Mouse (Mus musculus) heart, embryonic 15.5 days (tissue): ENCODE data around the gene Sesn3. TPM values are rescaled to one million over a fixed set of nuclear protein-coding genes. Genes with fewer than 3 reads are reported as not detected.
A peak's percentile ranks its signal among the peaks of the same experiment; 100 is the strongest.

Experiments
- ATAC-seq: fragments of 200-750 bp; cut with Nextera tagmentation; replicated peaks from 2 replicates; pipeline ENCODE4 v1.8.0; 2017; ENCODE audit warnings: low read depth, moderate TSS enrichment; ENCODE audit not compliant: insufficient number of reproducible peaks, insufficient read depth, low FRiP score
- H3K27ac ChIP-seq: fragments of 300-500 bp; sonication (generic); 2 replicates; pipeline ENCODE4 v1.5.1; 2015; ENCODE audit warnings: mild to moderate bottlenecking, inconsistent platforms
- H3K27me3 ChIP-seq: fragments of 300-500 bp; sonication (generic); 2 replicates; pipeline ENCODE4 v1.6.1; 2015; ENCODE audit warnings: inconsistent platforms
- H3K36me3 ChIP-seq: fragments of 300-500 bp; sonication (generic); 2 replicates; pipeline ENCODE4 v1.6.1; 2015; ENCODE audit warnings: mild to moderate bottlenecking, inconsistent platforms
- H3K4me1 ChIP-seq: fragments of 300-500 bp; sonication (generic); replicated peaks from 2 replicates; pipeline ENCODE4 v1.6.1; 2015; ENCODE audit warnings: inconsistent platforms
- H3K4me2 ChIP-seq: fragments of 300-500 bp; sonication (generic); 2 replicates; pipeline ENCODE4 v1.6.1; 2015; ENCODE audit warnings: inconsistent platforms, mild to moderate bottlenecking, moderate library complexity
- H3K4me3 ChIP-seq: fragments of 300-500 bp; sonication (generic); 2 replicates; pipeline ENCODE4 v1.5.1; 2015; ENCODE audit warnings: mild to moderate bottlenecking, inconsistent platforms
- H3K9ac ChIP-seq: fragments of 300-500 bp; sonication (generic); 2 replicates; pipeline ENCODE4 v1.6.1; 2015; ENCODE audit warnings: mild to moderate bottlenecking, inconsistent platforms
- H3K9me3 ChIP-seq: fragments of 300-500 bp; sonication (generic); replicated peaks from 2 replicates; pipeline ENCODE4 v1.6.1; 2016; ENCODE audit warnings: inconsistent platforms
- WGBS: fragments of 180-500 bp; shearing (Covaris S2); methylation state at CpG from one replicate; pipeline ENCODE4 v1.1.7; 2015; ENCODE audit warnings: mixed read lengths; 5-methylcytosine and 5-hydroxymethylcytosine counted together
- polyA plus RNA-seq: library from polyadenylated mRNA; unstranded; fragments of >200 nt; fragmentation: Nextera tagmentation; extraction: Ambion mirVana; gene quantifications from 2 replicates; pipeline ENCODE4 v1.2.1, GENCODE M21; 2015

The Sesn3 gene
- polyA plus RNA-seq, 1 experiment from 2014 or later, result 10.6 TPM

DNA sequence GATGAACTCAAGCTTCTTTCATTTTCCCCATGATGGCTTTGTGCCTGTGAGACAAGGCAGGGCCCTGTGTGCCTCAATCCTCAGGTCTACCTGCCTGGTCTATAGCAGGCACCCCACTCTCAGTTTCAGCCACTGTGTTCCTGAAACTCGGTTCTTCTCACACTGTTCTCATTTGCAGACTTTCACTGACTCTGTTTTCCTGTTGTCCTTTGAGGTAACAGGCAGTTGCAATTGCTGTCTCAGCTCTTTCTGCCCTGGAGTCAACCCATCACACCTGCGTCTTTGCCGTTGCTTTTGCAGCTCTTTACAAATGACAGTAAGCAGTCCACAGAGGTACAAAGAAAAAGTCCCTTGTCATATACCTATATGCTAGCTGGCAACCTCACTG lies 26.7 kb upstream of the Sesn3 start:
- no peak for ATAC-seq
- no peaks in the 10 kb centered on the region for H3K9me3 ChIP-seq
- no peak overlapping the region for H3K4me2 ChIP-seq

DNA sequence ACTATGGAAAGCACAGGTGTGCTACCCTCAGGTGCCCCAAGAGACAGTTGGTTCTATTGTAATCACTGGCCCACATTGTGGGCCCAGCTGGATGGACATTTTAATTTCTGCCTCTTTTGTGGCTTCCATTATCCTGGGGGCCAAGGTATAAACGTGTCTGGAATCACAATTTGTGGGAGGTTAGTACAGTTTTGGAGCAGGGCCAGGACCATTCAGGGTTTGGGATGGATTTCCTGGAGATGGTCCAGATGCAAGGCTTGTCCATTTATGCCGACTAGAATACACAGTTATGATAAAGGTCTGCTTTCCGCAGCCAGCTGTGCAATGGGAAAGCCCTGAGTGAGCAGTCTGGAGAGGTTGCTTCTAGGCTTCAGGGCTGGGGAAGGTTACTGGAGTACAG lies 13.7 kb upstream of the Sesn3 start:
- no peak for ATAC-seq
- WGBS, result 36% methylated on average over 3 of the region's 3 CpGs
- Histone ChIP-seq H3K9ac (no peak overlapping the region), H3K4me3 (no peak overlapping the region), H3K4me2 (no peak overlapping the region), H3K9me3 (no peaks in the 10 kb centered on the region), H3K27ac (no peak overlapping the region), H3K27me3 (no peaks in the 10 kb centered on the region), H3K36me3 (no peaks in the 10 kb centered on the region), H3K4me1 (no peaks in the 10 kb centered on the region)

More for the DNA sequence above, 26.7 kb upstream of the Sesn3 start:
- Histone ChIP-seq H3K9ac (no peak overlapping the region), H3K4me1 (peaks cover 9% of the 10 kb centered on the region; the same call in 1 of the 2 replicates), H3K4me3 (no peak overlapping the region), H3K27ac (no peak overlapping the region), H3K36me3 (no peaks in the 10 kb centered on the region), H3K27me3 (no peaks in the 10 kb centered on the region)
- 87% methylated on average over 3 of the region's 3 CpGs for WGBS

DNA sequence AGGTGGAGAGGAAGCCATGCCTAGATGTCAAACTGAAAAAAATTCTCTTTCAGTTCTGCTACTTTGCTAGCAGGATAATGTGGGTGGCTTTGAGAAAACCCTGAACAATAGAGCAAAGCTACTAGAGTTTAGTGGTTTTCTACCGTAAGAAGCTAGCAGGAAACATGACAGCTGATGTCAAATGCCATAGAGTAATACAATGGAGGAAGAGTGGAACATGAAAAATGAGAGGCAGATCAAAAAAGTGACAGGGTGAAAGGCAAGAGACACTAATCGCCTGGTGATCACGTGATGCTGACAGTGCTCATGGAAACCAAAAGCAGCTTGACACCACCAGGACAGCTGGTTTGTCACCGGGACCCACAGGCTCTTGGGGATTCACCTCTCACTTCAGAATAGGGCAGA lies 12.3 kb upstream of the Sesn3 start:
- Histone ChIP-seq H3K27me3 (no peaks in the 10 kb centered on the region), H3K9ac (no peak overlapping the region), H3K27ac (no peak overlapping the region), H3K9me3 (no peaks in the 10 kb centered on the region), H3K36me3 (no peaks in the 10 kb centered on the region), H3K4me3 (no peak overlapping the region), H3K4me2 (no peak overlapping the region), H3K4me1 (no peaks in the 10 kb centered on the region)
- 63% methylated on average over 4 of the region's 4 CpGs for WGBS
- no peak for ATAC-seq

DNA sequence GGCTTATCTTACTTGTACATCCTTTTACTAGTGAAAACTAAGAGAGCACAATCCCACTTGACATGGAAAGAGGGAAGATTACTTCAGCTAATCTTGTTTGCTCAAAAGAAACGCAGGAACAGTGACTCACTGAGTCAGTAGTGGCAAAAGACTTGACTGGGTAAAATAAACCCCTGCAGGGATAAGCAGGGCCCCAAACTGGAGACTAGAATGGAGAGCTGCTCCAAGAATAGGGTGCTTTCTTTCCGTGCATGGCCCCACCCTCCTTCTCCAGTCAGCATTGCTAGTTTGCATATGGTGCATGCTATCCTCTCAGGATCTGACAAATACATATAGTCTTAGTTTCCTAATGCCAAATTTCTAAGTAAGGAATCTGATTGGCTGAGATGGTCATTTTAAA lies 8.4 kb upstream of the Sesn3 start:
- H3K27ac ChIP-seq, result no peak overlapping the region
- H3K9ac ChIP-seq, result no peak overlapping the region
- WGBS, result 19% methylated on average over 2 of the region's 2 CpGs
- ATAC-seq, result no peak
- no peaks in the 10 kb centered on the region for H3K27me3 ChIP-seq
- no peaks in the 10 kb centered on the region for H3K36me3 ChIP-seq
- H3K4me2 ChIP-seq, result no peak overlapping the region
- no peaks in the 10 kb centered on the region for H3K9me3 ChIP-seq
- H3K4me1 ChIP-seq, result no peaks in the 10 kb centered on the region
- no peak overlapping the region for H3K4me3 ChIP-seq

DNA sequence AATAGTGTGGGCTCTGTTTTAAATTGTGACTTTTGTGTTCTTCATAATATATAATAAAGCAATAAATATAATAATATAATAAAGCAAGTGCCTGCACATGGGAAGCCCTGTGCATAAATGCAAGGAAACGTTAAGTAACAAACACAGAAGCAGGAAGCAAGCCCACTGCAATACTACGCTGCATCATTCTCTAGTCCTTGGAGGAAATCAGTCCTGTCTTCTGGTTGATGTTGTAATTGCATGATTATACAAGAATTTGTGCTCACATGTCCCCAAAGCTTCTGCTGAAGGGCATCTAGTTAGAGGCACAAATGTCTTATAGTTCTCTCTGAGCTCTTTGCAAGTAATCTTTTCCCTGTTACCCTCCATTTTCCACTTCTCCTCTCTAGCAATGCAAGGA lies 6.3 kb upstream of the Sesn3 start:
- H3K9me3 ChIP-seq, result no peaks in the 10 kb centered on the region
- no peaks in the 10 kb centered on the region for H3K36me3 ChIP-seq
- H3K4me1 ChIP-seq, result no peaks in the 10 kb centered on the region
- WGBS, result 72% methylated on average over 2 of the region's 2 CpGs
- no peak overlapping the region for H3K27ac ChIP-seq
- no peak overlapping the region for H3K4me3 ChIP-seq
- no peak for ATAC-seq
- H3K4me2 ChIP-seq, result no peak overlapping the region
- no peak overlapping the region for H3K9ac ChIP-seq
- H3K27me3 ChIP-seq, result no peaks in the 10 kb centered on the region

DNA sequence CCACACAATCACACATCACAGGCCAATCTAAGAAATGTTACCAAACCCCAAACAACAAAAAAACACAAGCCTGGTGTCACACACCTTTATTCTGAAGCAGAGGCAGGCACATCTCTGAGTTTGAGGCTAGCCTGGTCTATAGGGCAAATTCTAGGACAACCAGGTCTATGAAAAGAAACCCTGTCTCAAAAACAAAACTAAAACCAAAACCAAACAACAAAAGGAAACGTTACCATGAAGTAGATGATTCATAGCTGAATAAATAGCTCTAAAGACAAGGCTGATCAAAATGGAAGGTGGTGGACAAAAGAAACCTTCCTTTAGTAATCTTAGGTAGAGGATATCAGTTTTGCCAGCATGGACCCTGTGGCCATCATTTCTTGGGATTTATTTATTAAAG lies 1.9 kb upstream of the Sesn3 start:
- H3K27ac ChIP-seq, result no peak overlapping the region
- peaks cover 10% of the 10 kb centered on the region for H3K4me1 ChIP-seq
- H3K36me3 ChIP-seq, result no peaks in the 10 kb centered on the region
- H3K27me3 ChIP-seq, result no peaks in the 10 kb centered on the region
- no peak overlapping the region for H3K9ac ChIP-seq
- H3K4me3 ChIP-seq, result no peak overlapping the region
- 67% methylated on average over 1 of the region's 1 CpGs for WGBS
- ATAC-seq, result no peak
- no peaks in the 10 kb centered on the region for H3K9me3 ChIP-seq
- H3K4me2 ChIP-seq, result no peak overlapping the region

DNA sequence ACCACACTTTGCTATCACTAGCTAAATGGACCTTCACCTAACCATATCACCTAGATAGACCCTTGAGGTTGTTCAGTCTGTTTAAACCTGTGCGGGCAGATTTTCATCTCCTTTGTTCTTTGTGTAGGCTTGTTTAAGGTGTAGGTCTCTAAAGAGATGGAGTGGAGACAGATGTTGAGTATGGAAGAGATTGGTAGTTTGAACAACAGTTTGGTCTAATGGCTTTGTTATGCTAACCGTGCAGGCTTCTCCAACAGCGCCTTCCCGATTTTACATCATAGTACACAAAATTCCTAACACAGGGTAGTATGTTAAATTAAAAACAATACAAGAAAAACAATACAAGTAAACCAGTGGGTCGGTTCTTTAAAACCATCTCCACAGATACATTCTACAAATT lies 281 bp upstream of the Sesn3 start:
- peak overlapping the region; percentile 81 for H3K4me2 ChIP-seq
- peak overlapping the region; percentile 93 for H3K27ac ChIP-seq
- H3K27me3 ChIP-seq, result no peaks in the 10 kb centered on the region
- no peaks in the 10 kb centered on the region for H3K9me3 ChIP-seq
- WGBS, result 36% methylated on average over 5 of the region's 5 CpGs
- H3K36me3 ChIP-seq, result no peaks in the 10 kb centered on the region
- peak overlapping the region; percentile 50 for H3K9ac ChIP-seq
- H3K4me3 ChIP-seq, result peak overlapping the region; percentile 71
- ATAC-seq, result no peak
- peaks cover 10% of the 10 kb centered on the region for H3K4me1 ChIP-seq

DNA sequence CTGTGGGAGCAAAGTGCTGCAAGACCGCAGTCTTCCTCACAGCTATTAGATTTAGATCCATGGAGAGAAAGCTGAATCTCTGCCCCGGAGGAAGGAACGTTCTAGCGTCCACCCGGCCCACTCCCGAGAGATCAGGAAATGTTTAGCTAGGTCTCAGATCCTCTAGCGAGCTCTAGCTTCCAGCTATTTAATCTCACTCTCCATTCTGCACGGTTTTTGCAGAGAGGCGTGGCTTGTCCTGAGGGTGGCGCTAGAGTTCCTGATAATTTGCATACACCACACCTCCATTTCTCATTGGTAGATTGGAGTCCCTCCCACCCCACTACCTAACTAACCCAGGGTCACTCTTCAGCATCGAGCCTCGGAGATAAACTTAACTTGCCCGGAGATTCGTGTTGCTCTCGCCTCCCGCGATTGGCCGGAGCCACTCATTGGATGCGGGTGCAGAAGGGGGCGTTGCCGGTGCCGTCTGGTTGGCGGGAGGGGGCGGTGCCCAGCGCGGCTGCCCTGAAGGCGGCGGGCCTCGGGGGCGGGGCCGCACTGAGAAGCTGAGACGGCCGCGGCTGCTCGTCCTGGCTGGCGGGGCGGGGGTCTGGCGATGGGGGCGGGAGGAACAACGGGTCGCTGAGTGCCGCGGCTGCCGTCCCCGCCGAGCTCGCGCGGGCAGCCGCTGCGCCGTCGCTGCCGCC lies 1.1 kb downstream of the Sesn3 start:
- H3K9ac ChIP-seq, result peak overlapping the region; percentile 79
- no peaks in the 10 kb centered on the region for H3K36me3 ChIP-seq
- H3K27me3 ChIP-seq, result no peaks in the 10 kb centered on the region
- H3K9me3 ChIP-seq, result no peaks in the 10 kb centered on the region
- under 1% methylated on average over 54 of the region's 54 CpGs for WGBS
- H3K27ac ChIP-seq, result peak overlapping the region; percentile 96
- H3K4me2 ChIP-seq, result peak overlapping the region; percentile 81
- peak; percentile 98 for ATAC-seq
- H3K4me3 ChIP-seq, result peak overlapping the region; percentile 71
- H3K4me1 ChIP-seq, result peaks cover 10% of the 10 kb centered on the region

DNA sequence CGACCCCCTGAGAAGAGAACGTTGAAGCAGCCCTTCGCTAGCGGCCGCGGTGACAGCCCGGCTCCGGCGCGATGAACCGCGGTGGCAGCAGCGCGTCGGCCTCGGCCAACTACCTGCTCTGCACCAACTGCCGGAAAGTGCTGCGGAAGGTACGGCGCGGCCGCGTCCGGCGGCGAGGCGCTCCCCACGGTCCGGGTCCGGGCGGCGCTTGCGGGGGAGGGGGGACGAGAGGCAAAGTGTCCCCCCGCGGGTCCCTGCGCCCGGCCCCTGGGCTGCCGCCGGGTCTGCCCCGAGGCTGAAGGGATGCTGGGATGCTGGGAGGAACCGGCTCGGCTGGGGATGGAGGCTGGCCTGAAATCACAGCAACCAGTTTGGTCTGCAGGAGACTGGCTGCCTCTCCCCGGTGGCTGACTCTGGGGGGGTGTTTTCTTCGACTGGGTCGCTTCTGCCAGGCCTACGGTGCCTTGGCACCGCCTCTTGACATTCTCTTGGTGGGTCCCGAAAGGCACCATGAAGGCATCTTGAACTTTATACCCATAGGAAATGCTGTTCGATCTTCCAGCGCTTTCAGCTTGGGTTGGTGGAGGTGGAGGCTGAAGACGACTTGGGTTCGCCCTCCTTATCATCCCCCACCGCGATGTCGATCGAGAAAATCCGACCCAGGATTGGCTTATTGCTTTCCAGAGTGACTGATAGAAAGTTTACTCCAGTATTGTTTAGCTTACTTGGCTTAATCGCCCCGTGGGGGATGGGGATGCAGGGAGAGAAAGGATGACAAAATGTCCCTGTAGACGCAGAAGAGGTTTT lies 1.8 kb downstream of the Sesn3 start:
- peak overlapping the region; percentile 79 for H3K9ac ChIP-seq
- peak overlapping the region; percentile 71 for H3K4me3 ChIP-seq
- peaks cover 10% of the 10 kb centered on the region for H3K4me1 ChIP-seq
- no peaks in the 10 kb centered on the region for H3K36me3 ChIP-seq
- under 1% methylated on average over 58 of the region's 61 CpGs for WGBS
- peak; percentile 53 for ATAC-seq
- H3K9me3 ChIP-seq, result no peaks in the 10 kb centered on the region
- H3K4me2 ChIP-seq, result peak overlapping the region; percentile 78
- peak overlapping the region; percentile 96 for H3K27ac ChIP-seq
- H3K27me3 ChIP-seq, result no peaks in the 10 kb centered on the region

DNA sequence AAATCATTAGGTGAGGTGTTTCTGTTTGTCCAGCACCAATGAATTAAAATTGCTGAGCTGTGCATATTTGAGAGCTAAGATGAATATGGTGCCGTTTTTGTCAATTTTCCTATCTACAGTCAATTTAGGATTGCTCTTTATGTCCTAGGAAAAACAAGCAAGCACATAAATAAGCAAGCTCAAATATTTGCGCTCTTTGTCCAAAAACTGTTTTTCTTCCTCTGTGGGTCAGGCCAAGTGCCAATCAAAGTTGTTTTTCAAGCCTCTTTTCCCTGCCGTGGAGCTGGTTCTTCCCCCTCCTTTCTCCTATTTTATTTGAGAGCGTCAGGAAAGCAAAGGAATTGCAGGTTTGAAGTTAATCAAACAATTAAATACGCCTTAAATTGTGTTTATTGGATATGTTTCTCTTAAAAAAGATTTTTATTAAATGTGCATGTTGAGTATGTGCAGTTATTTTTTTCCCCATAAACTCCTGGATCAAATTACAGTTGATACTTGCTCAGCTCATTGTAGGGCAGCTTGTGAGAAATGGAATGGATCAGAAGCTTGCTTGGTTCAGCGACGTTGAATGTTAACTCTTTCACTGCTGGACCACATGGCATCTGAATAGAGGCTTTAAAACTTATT lies 2.6 kb downstream of the Sesn3 start:
- Histone ChIP-seq H3K27ac (peak overlapping the region; percentile 96), H3K9me3 (no peaks in the 10 kb centered on the region), H3K9ac (peak overlapping the region; percentile 79), H3K27me3 (no peaks in the 10 kb centered on the region), H3K36me3 (no peaks in the 10 kb centered on the region), H3K4me1 (peaks cover 10% of the 10 kb centered on the region), H3K4me2 (peak overlapping the region; percentile 78), H3K4me3 (peak overlapping the region; percentile 71)
- ATAC-seq, result no peak
- 3% methylated on average over 7 of the region's 7 CpGs for WGBS

DNA sequence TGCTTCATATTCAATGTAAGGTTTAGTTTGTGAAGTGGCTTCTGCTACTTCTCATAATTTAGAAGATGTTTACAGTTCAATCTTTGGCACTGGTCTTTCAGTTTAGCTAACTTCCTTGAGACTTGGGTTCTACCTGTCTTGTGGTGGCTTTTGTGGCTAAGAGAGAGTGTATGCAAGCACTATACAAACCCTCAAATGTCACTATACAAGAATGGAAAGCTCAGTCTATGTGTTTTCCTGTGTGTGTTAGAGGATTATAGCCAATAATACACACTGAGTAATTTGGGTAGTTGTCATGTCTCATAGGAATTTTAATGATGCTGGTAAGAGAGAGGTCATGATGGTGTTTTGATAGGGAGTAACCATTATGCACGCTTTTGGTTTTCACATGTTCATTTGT lies 5.8 kb downstream of the Sesn3 start:
- Histone ChIP-seq H3K4me1 (peaks cover 7% of the 10 kb centered on the region), H3K4me2 (no peak overlapping the region), H3K9me3 (no peaks in the 10 kb centered on the region), H3K36me3 (no peaks in the 10 kb centered on the region), H3K27me3 (no peaks in the 10 kb centered on the region), H3K27ac (no peak overlapping the region), H3K4me3 (no peak overlapping the region), H3K9ac (no peak overlapping the region)
- WGBS, result 58% methylated on average over 1 of the region's 1 CpGs
- no peak for ATAC-seq
